ENCODE assay signal across 13 mouse cellular contexts in the genomic region with DNA sequence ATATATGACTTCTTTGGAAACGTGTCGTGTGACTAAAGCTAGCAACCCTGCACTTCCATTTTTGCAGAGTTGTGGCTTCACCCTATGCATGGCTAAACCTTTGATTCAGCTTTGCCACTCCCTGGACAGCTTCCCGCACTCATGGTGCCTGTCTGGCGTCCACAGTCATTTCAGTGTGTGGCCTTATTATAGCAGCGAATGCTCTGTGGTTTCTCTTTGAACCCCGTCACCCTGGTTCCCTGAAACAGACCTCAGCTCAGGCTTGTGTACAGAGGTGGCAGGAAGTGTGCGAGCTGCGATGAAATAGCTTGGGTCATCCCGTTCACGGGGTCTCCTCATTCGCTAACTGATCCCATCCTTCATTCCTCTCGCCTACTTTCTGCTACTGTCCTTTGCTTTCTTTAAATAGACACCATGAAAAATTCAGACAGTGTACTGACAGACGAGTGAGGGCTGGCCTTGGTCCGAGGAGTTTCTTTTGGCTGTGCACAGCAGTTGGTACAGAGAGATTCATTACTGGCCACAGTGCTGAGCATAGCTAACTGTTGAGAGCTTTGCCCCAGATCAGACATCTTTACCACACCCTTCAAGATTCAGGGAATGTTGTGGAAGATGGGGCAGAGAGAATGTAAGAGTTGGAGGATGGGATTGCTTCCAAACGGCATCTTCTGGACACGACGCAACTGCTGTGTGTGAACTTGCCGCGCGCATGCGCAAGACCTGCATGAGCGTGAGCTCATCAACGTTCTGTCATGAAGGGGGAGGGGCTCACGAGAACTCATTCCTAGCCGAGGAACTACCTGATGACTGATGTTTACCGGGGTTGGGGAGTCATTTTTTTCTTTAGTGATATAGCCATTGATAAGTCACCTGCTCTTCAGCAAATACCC.
A peak's percentile ranks its signal among the peaks of the same experiment; 100 is the strongest.
DNase-seq lines count a peak whose midpoint lies in the region; ATAC-seq and TF ChIP-seq lines count a peak whose summit lies in the region.
"Had no signal": no experiment of that assay in that cellular context is flagged by ENCODE, and none has a peak within 500 bp of the region (broad histone marks: within the 10 kb centered on the region; RNA-seq: fewer than 3 reads in every experiment).

No protein-coding gene starts in this region.

- peak overlapping the region; percentile 6 for H3K4me2 ChIP-seq in heart, embryonic 16.5 days (ENCODE audit: low read depth, low read length)
- H3K4me2 ChIP-seq: embryonic facial prominence, embryonic 12.5 days; hindbrain, embryonic 13.5 days; limb, embryonic 12.5 days; midbrain, embryonic 12.5 days had no signal

- H3K4me1 ChIP-seq in heart, embryonic 16.5 days (ENCODE audit: control insufficient read depth, insufficient read depth, low read length): peaks cover 15% of the 10 kb centered on the region
- peaks cover 7% of the 10 kb centered on the region for H3K4me1 ChIP-seq in bone marrow, adult 2 months (ENCODE audit: control insufficient read depth, insufficient read depth, low read length)

- TF ChIP-seq CTCF in bone marrow, adult 2 months (IDR thresholded peaks at IDR 0.05; ENCODE audit: control insufficient read depth, insufficient read depth, low read length): no peak

- H3K9ac ChIP-seq in heart, embryonic 16.5 days (ENCODE audit: low read length): no peak overlapping the region
- H3K9ac ChIP-seq: embryonic facial prominence, embryonic 12.5 days; hindbrain, embryonic 13.5 days; limb, embryonic 12.5 days; midbrain, embryonic 12.5 days had no signal

- no peak for DNase-seq in heart, adult 9 months (ENCODE audit: low spot score in 2 of 2)
- peak; percentile 62 for DNase-seq in CD4-positive, CD25-positive, alpha-beta regulatory T cell, adult 2 months (ENCODE audit: low read depth, low spot score)
- peak; percentile 42 to 45 for DNase-seq in natural killer cell, adult 2 months (ENCODE audit: low spot score in 2 of 2)
- no peak for DNase-seq in embryo, embryonic 11 days
- no peak for DNase-seq in left cerebral cortex, adult 9 months (ENCODE audit: low spot score in 2 of 2)
- DNase-seq in layer of hippocampus, adult 11-12 months (ENCODE audit: low spot score): no peak

- H3K27ac ChIP-seq in heart, embryonic 16.5 days (ENCODE audit: low read length): no peak overlapping the region
- no peak overlapping the region for H3K27ac ChIP-seq in bone marrow, adult 2 months (ENCODE audit: control insufficient read depth, insufficient read depth, low read depth, low read length, poor library complexity)
- H3K27ac ChIP-seq: embryonic facial prominence, embryonic 12.5 days; limb, embryonic 12.5 days; midbrain, embryonic 12.5 days; stomach, postnatal 0 days had no signal

- TF ChIP-seq POLR2A in bone marrow, adult 2 months (IDR thresholded peaks at IDR 0.05; ENCODE audit: borderline replicate concordance, control insufficient read depth, low read depth, low read length): no peak

- no peak for ATAC-seq in heart, embryonic 16.5 days (replicated peaks; ENCODE audit: extremely low read depth, insufficient read depth, low FRiP score)

- no peaks in the 10 kb centered on the region for H3K27me3 ChIP-seq in heart, embryonic 16.5 days (ENCODE audit: control insufficient read depth, insufficient read depth, low read length)
- H3K27me3 ChIP-seq: embryonic facial prominence, embryonic 12.5 days; hindbrain, embryonic 13.5 days; midbrain, embryonic 12.5 days had no signal

- H3K36me3 ChIP-seq in heart, embryonic 16.5 days (ENCODE audit: control insufficient read depth, insufficient read depth): no peaks in the 10 kb centered on the region
- H3K36me3 ChIP-seq: embryonic facial prominence, embryonic 12.5 days; hindbrain, embryonic 13.5 days; limb, embryonic 12.5 days; midbrain, embryonic 12.5 days had no signal

- no peaks in the 10 kb centered on the region for H3K9me3 ChIP-seq in heart, embryonic 16.5 days (replicated peaks; ENCODE audit: control insufficient read depth, low read length)
- H3K9me3 ChIP-seq: embryonic facial prominence, embryonic 12.5 days; hindbrain, embryonic 13.5 days; limb, embryonic 12.5 days; midbrain, embryonic 12.5 days had no signal

- H3K4me3 ChIP-seq in heart, embryonic 16.5 days (ENCODE audit: low read length): no peak overlapping the region
- peak overlapping the region; percentile 45 for H3K4me3 ChIP-seq in bone marrow, adult 2 months (replicated peaks; ENCODE audit: control insufficient read depth, low read depth, low read length)
- H3K4me3 ChIP-seq: embryonic facial prominence, embryonic 12.5 days; hindbrain, embryonic 13.5 days; limb, embryonic 12.5 days; midbrain, embryonic 12.5 days had no signal

- 67% methylated on average over 26 of the region's 26 CpGs for WGBS in heart, embryonic 16.5 days
- 35% methylated on average over 26 of the region's 26 CpGs for WGBS in bone marrow, adult 2 months

Comparison
In these comparisons a context has a peak if more than half of its experiments do, and no peak if none do; other contexts are left out.
1. DNase-seq: peak in CD4-positive, CD25-positive, alpha-beta regulatory T cell, adult 2 months (single experiment) and natural killer cell, adult 2 months (2 of 2); none in heart, adult 9 months (0 of 2), embryo, embryonic 11 days (single experiment), left cerebral cortex, adult 9 months (0 of 2) and layer of hippocampus, adult 11-12 months (single experiment).